Mouse (Mus musculus): ENCODE results near the gene Stra6. TPM values are rescaled to one million over a fixed set of nuclear protein-coding genes. Genes with fewer than 3 reads are reported as not detected.

Stra6 gene
- polyA plus RNA-seq, 1 experiment from 2014 or later: 53.7 TPM

Other genes starting within 250 kb of the Stra6 start
- 35.8 and 38.9 TPM in 2 replicates for gene Arid3b, start 227.0 kb upstream of the Stra6 start, polyA plus RNA-seq (2014; fragmentation: Nextera tagmentation; extraction: Ambion mirVana)
- gene Ubl7, start 152.8 kb upstream of the Stra6 start, polyA plus RNA-seq (2014; fragmentation: Nextera tagmentation; extraction: Ambion mirVana): 122 and 127 TPM in 2 replicates
- gene Sema7a, start 123.7 kb upstream of the Stra6 start, polyA plus RNA-seq (2014; fragmentation: Nextera tagmentation; extraction: Ambion mirVana): 0.35 and 1.4 TPM in 2 replicates
- gene Cyp11a1, start 57.4 kb upstream of the Stra6 start, polyA plus RNA-seq (2014; fragmentation: Nextera tagmentation; extraction: Ambion mirVana): 0.12 TPM in 1 of 2 replicates, not detected in the other
- 0.17 TPM in 1 of 2 replicates, not detected in the other for gene Ccdc33, start 55.0 kb downstream of the Stra6 start, polyA plus RNA-seq (2014; fragmentation: Nextera tagmentation; extraction: Ambion mirVana)
- 30.8 and 37.6 TPM in 2 replicates for gene Islr, start 140.5 kb downstream of the Stra6 start, polyA plus RNA-seq (2014; fragmentation: Nextera tagmentation; extraction: Ambion mirVana)
- gene Islr2, start 140.5 kb downstream of the Stra6 start, polyA plus RNA-seq (2014; fragmentation: Nextera tagmentation; extraction: Ambion mirVana): 0.48 and 0.60 TPM in 2 replicates
- gene Pml, start 186.0 kb downstream of the Stra6 start, polyA plus RNA-seq (2014; fragmentation: Nextera tagmentation; extraction: Ambion mirVana): 18.7 and 19.6 TPM in 2 replicates
- gene Stoml1, start 189.4 kb downstream of the Stra6 start, polyA plus RNA-seq (2014; fragmentation: Nextera tagmentation; extraction: Ambion mirVana): 19.2 and 24.3 TPM in 2 replicates
- gene Loxl1, start 249.4 kb downstream of the Stra6 start, polyA plus RNA-seq (2014; fragmentation: Nextera tagmentation; extraction: Ambion mirVana): 15.1 and 16.0 TPM in 2 replicates